Mouse (Mus musculus) spleen, postnatal 36 days (tissue): ENCODE data around the gene Frmd5.
A peak's percentile ranks its signal among the peaks of the same experiment; 100 is the strongest.
"Not testable (repeated sequence)": the region's sequence is repeated elsewhere in the genome, so short reads cannot be mapped to it uniquely, and the experiment has no call there.

Source experiments
- DNase-seq, 2 experiments: peaks; one replicate each; pipeline ENCODE4 v3.0.0; 2022; ENCODE audit warnings: low spot score in 2 of 2, mixed read lengths in 1 of 2

Gene Frmd5

DNA sequence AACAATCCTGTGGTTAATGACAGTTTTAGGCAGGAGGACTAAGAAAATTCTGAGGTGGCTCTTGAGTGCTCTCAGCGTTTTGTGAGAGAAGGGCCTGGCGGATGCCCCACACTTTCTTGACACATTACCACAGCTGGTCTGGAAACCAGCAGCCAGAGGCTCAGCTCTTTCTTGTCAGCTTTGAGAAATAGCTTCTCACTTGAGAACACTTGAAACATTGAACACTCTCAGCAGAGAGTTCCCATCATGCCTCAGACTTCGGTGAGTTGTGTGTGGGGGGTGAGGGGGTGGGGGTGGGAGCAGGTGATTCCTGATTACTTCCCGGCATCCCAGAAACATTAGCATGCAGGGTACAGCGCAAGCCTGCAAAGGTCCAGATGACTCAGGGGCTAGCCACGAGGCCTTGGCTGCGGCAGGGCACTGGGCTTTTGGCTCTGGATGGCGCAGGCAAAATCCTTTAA lies 231.1 kb downstream of the Frmd5 start:
- no peak for DNase-seq

DNA sequence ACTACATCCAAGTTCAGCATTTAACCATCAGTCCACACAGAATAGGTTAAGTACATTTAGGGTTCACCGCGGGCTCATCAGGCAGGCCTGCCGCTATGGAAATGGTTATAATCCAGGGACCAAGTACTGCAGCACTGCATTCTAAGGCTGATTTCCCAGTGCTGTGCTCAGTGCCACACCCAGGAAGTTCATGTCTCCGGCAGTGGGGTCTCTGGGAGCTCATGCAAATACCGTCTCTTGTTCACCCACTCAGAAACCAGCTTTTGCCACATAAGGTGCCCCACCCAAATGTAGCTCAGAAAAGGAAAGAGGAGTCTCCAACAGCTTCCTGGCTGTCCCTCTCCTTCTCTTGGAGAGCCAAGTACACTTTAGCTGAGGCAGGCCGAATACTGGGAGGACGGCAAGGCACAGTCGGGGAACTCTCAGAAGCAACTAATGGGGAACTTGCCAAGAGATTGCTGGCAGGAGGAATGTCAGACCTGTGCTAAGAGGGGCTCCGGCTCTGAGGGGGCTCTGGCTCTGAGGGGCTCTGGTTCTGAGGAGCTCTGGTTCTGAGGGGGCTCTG lies 232.7 kb downstream of the Frmd5 start:
- no peak for DNase-seq

DNA sequence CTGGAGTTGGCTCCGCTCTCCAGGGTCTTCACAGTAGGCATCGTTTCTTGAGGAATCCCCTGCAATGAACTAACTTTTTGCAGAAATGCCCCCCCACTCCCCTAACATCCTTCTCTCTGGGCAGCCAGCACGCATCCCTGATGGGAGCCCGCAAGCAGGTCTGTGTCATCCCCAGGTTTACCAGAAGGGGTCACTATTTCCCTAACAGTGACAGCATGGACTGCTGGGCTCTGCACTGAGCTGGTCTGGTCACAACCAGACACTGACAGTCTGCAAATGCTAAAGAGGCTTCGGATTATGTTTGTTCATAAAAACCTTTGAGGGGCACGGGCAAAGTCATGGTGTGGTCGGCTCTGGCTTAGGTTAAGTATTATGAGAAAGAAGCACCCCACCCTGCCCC lies 235.1 kb downstream of the Frmd5 start:
- peak; percentile 58 to 65 for DNase-seq

DNA sequence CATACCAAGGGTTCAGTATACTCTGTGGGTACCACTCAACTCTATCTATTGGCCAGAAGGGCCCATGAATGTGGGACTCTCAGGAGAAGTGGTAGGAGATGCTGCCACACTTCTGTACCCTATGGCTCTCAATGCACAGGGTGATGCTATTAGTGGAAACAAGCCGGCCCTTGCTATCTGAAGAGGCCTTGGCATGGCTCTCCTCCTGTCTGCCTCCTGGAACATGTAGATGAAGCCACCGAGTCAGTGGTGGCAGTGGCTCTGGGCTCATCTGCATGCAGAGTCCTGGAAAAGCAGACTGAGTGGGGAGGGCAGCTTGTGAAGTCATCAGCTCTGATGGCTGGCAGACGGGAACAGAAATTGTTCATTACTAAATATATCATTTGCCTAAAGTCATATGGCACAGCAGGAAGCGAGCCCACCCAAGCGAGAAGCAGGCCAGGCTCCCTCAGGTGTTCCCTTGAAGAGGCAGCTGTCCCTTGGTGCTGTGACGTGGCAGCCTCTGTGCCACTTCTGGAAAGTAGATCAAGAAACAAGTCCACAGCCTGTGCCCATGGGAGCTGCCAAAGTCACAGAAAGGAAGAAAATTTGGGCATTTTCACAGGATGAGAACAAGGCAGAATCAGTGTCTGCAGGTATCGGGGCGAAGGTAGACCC lies 235.8 kb downstream of the Frmd5 start:
- DNase-seq = no peak

DNA sequence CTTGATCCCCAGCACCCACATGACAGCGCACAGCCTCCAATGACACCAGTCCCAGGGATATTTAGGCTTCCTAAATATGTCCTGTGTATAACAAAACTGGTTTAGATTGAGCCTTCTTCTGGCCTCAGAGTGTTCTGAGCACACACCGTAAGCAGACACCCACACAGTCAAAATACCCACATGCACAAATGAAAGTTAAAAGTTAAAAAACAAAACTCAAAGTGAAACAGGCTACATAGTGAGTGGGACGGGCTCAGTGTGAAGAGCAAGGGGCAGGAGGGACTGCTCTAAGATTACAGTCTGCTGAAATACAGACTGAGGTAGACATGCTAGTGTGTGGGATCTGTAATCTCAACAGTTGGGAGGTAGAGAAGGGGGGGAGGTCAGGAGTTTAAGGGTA lies 236.8 kb downstream of the Frmd5 start:
- DNase-seq = no peak

DNA sequence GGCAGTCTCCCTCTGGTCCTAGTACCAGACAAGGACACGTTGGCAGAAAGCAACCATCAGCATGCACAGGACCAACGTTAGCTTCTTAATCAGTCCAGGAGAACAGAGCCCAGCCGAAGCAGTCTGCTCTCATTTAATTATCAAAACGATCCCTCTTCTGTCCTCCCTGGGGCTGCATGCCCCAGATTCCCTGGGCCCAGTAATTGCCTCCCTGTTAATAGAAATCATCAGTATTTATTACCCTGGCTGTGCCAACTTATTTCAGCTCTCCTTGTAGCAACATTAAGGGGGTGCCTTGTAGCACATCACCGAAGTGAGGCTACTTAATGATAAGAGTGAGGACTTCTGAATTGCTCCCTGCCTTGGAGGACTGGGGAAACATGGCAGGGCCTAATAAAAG lies 241.0 kb downstream of the Frmd5 start:
- DNase-seq = no peak

DNA sequence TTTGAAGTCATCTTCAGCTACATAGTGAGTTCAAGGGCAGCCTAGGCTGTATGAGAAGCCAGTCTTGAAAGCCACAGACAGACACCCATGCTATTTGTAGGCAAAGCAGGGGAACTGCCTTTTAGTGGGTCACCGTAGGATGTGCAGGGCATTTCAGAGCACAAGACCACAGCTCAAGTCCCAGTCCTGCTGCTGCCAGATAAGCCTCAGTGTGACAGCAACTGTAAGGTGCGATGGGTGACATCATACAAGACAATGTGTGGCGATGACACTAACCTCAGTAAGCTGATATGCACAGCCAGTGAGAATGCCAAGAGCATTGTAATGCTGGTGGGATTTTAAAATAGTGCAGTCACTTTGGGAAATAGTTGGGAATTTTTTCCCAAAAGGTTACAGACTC lies 243.8 kb downstream of the Frmd5 start:
- DNase-seq = no peak

DNA sequence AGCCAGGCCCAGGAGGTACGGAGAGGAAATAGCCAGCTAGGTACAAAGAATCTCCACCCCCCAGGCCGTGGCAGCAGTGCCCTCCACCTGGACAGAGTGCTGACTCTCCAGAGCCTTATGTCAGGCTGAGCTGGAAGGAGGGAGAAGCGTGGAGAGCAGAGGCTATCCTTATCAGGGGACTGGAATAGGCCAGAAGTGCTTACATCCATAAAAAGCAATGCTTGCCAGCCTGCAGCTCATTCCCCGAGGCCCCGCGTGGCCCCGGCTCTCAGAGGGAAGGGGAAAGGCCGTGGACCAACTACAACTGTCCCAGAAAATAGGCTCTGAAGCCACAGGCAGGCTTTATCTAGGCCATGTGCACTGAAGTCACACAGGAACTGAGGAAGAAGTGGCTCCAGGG lies 255.6 kb downstream of the Frmd5 start:
- DNase-seq = no peak

DNA sequence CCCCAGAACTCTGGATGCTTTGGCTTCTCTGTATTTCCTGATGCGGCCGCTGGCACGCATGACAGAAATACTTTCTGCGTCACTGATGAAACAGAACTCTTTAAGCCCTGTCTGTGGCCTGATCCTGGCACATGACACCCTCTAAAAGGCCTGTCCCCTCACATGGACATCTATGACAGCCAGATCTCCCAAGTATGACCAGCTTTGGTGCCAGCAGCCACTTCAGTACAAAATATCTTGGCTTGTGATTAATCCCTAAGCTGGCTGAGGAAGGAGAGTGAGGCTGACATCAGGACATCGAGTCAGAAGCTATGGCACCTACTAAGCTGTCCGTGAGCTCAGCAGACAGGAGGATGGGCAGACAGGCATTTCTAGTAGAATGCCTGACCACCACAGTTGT lies 257.3 kb downstream of the Frmd5 start:
- no peak for DNase-seq

DNA sequence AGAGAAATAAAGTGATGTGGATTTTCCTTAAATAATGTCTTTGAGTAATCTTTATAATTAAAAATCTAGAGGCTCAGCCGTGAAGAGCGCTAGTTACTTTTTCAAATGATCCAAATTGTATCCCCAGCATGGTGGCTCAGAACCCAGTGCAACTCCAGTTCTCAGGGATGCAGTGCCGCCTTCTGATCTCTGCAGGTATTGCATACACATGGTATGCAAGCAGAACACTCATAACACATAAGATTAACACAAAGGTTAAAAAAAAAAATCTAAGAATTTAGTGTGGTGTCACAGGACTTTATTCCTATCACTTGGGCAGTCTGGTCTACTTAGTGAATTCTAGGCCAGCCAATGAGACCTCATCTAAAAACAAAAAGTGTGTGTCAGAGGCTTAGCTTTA lies 262.1 kb downstream of the Frmd5 start:
- no peak for DNase-seq

DNA sequence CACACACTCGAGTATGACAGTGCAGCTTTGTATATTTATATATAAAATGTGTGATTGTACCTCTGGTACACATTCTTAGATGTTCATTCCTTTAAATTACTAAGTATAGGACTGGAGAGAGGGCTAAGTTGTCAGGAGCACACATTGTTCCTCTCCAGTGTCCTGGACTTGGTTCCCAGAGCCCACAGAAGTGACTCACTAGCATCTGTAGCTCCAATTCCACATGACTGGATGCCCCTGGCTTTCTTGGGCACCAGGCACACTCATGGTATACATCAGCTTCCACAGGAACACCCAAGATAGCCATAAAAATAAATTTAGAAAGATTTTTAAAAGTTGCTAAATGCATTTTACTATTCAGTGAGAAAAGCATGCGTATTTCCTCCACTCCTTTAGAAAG lies 281.8 kb downstream of the Frmd5 start:
- DNase-seq = no peak

DNA sequence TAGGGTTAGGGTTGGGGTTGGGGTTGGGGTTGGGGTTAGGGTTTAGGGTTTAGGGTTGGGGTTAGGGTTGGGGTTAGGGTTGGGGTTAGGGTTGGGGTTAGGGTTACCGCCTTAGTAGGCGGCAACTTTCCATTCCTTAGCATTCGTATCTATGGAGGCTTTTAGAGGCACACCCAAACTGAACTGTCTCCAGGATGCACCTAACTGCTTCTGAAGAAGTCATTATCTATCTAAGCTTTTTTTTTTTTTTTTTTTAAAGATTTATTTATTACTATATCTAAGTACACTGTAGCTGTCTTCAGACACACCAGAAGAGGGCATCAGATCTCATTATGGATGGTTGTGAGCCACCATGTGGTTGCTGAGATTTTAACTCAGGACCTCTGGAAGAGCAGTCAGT lies 284.1 kb downstream of the Frmd5 start:
- DNase-seq = not testable (repeated sequence)

DNA sequence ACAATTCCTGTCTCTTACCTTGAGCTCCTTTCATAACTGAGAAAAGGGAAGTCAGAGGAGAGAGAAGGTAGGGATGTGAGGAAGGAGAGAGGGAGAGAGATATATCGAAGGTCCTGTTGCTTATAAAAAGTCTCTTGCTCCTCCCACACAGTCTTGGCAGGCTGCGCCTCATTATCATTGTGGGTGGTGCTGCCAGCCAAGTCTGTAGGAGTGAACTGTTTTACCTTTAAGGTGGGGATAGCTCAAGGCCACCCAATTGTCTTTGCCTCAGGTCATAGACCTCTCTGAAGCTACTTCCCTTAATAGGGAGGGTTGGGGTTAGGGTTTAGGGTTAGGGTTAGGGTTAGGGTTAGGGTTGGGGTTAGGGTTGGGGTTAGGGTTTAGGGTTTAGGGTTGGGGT lies 284.9 kb downstream of the Frmd5 start:
- DNase-seq = no peak

DNA sequence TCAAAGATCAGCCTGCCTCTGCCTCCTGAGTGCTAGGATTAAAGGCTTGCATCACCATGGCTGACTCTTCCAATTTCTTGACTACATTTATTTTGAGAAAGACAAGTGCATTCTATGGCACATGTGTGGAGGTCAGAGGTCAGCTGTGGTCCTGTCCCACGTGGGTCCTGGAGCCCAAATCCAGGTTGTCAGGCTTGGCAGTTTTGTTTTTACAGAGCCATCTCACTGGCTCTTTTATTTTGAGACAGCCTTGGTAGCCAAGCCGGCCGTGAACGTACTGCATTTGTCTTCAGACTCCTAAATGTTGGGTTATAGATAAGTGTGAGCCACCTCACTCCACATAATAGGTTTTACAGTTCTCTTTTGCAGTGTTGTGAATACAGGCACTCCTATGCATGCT lies 288.2 kb downstream of the Frmd5 start:
- DNase-seq = not testable (repeated sequence)

DNA sequence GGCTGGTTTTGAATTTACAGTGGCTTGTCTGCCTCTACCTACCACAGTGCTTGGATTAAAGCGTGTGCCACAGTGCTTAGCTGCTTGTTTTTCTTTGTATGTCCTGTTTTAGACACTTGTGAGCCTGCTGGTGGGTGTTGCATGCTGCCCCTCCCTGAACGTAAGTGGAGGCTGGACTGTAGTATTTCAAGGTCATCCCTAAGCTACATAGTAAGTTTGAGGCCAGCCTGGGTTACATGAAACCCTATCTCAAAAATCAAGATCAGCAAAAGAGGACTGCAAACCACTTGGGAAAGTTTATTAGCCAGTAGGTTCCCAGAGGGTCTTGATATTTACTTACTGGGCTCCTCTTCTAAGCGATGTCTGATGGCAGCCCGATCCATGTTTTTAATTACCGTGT lies 288.8 kb downstream of the Frmd5 start:
- DNase-seq = no peak

DNA sequence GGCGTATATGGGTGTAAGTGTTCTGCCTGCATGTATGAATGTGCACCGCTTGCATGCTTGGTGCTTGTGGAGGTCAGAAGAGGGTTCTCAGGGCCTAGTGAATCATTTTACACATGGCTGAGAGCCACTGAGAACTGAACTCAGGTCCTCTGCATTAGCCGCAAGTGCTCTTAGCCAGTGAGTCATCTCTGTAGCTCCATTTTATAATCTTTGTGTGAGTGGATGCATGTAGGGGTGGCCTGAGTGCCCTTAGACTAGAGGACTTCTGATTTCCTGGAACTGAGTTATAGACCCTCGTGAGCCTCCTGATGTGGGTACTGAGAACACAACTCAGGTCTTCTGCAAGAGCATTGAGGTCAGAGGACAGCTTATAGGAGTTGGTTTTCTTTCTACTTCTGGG lies 292.7 kb downstream of the Frmd5 start:
- DNase-seq = no peak

DNA sequence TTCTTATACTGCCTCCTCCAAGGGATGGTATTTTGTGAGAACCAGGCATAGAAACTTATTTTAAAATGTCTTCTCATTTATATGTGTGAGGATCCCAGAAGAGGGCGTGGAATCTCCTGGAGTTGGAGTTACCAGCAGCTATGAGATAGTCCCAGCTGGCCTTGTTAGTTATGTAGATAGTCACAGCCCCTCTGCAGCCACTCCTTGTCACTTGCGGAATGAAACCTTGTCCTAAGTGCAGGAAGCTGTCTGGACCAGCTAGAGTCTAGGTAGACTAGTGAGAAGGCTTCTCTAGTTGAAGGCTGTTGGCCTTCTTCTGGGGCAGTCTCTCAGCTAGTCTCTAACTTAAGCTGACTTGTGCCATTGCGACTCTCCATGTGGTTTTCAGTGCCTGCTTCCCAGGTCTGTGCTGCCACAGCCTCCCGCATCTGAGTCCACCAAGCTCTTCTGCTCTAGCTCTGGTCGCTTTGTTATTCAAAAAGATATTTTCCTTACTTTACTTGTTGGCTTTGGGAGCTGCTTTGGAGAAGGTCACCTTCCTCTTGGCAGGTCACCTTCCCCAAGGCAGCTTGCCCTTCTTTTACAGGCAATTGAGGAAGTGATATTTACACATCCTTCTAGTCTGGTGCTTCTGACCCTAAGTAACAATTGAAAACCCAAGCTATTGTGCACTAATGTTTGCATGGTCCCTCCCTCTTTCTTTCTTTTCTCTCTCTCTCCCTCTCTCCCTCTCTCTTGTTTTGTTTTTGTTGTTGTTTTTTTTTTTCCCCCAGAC lies 293.7 kb downstream of the Frmd5 start:
- not testable (repeated sequence) for DNase-seq

DNA sequence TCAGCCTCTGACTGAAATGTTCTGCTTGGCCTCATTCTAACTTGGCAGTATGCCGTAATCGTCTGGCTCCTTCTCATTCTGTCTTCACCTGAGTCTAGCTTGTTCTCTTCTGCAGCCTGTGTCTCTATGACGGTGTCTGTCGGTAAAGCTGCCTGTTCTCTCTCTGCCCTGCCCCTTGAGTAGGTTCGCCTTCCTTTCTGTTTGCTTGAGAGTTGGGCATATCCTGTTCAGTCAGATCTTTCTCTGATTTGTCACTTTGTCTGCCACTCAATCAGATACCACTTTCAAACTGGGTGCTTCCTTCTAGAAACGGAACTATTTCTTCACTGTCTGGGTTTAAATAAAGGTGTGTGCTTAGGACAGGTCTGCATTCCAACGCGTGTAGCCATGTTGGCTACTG lies 295.5 kb downstream of the Frmd5 start:
- DNase-seq = no peak

DNA sequence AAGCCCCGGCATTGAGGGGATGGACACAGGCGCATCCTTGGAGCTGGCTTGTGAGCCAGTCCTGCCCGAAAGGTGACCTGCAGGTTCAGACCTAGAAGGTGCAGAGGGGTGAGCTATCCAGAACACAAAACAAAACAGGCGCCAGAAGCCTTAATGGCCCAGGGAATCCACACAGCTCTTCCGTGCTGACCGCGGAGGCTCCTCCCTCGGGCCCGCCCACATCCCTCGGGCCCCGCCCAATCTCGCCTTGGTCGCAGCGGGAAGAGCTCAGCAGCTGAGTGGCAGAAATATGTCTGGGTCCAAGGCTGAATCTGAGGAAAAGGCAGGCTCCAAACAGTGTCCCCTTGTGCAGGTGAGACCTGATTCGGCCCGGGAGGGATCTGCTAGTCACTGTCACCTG lies 297.3 kb downstream of the Frmd5 start:
- DNase-seq = peak; percentile 50 to 52

DNA sequence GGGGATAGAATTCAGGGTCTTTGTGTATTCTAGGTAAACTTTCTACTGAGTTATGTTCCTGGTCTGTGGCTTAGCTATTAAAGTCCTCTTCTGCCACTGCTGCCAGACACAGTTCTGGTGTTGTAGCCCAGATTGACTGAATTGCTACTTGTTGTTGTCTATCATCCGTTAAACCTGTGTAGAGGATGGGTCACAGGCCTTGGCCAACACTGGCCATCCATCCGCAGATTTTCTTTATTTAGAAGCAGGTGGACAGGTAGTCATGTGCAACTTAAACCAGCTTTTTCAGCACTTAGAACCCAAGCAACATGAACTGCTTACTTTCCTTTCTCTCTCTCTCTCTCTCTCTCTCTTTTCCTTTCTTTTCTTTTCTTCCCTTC lies 298.9 kb downstream of the Frmd5 start:
- no peak for DNase-seq

DNA sequence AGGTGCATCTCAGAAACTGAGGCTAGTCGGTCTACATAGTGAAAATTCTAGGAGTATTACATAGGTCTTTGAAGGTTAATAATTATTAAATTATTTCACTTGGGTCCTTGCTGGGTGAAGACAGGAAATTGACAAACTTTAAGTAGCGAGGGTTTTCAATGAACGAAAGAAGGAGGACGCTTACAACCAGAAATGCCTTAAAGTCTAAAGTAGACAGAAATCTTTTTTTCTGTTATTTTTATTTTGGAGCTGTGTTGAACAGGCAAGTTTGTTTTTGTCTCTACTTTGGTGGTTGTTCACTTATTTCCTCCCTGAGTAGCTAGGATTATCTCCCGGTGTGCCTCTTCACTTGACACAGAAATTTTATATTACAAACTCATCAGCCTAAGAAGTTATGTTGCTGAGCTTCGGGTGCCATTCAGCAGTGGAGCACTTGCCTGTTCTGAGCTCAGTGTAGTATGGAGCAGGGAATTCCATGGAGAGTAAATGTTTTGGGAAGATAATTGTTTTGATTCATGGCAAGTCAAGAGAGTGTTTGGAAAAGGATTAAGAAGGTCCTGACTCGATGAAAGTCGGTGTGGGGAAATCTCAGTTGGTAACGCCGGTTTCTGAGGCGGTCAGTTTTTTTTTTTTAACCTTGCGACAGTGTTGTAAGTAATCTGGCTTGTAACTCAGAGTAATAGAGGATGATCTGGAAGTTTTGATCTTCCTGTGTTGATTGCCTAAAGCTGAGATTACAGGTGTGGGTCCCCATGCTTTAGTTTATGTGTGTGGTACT lies 299.5 kb downstream of the Frmd5 start:
- no peak for DNase-seq
